Mouse (Mus musculus) cerebellum, adult 11-12 months (tissue): ENCODE data around the gene Rfx4.

Experiments used
- DNase-seq: peaks from one replicate; pipeline ENCODE4 v3.0.0; 2022

Rfx4 gene

GRCm38 (mm10) chr10:84913148-84913547, 157.3 kb downstream of the Rfx4 start:
- no peak for DNase-seq

- DNase-seq, result no peak
These were observed 159.6 kb downstream of the Rfx4 start for GRCm38 (mm10) chr10:84915476-84915875.

- peak; percentile 96 for DNase-seq
These were observed 161.2 kb downstream of the Rfx4 start, which contains the start of gene Ric8b for GRCm38 (mm10) chr10:84916810-84917730. Gene Ric8b, plus strand, starts transcription at chr10:84917616.

GRCm38 (mm10) chr10:84917731-84918095, 161.9 kb downstream of the Rfx4 start:
- DNase-seq, result no peak

- DNase-seq, result no peak
These were observed 170.5 kb downstream of the Rfx4 start for GRCm38 (mm10) chr10:84926336-84926735.

- no peak for DNase-seq
These were observed 171.0 kb downstream of the Rfx4 start for GRCm38 (mm10) chr10:84926885-84927284.

- no peak for DNase-seq
These were observed 172.6 kb downstream of the Rfx4 start for GRCm38 (mm10) chr10:84928465-84928864.

GRCm38 (mm10) chr10:84935553-84936209, 179.8 kb downstream of the Rfx4 start:
- no peak for DNase-seq

- no peak for DNase-seq
These were observed 181.1 kb downstream of the Rfx4 start for GRCm38 (mm10) chr10:84936832-84937515.

GRCm38 (mm10) chr10:84938094-84938820, 182.4 kb downstream of the Rfx4 start:
- no peak for DNase-seq

GRCm38 (mm10) chr10:84938886-84939285, 183.0 kb downstream of the Rfx4 start:
- no peak for DNase-seq

- no peak for DNase-seq
These were observed 184.5 kb downstream of the Rfx4 start for GRCm38 (mm10) chr10:84940356-84940755.

GRCm38 (mm10) chr10:84945692-84946091, 189.8 kb downstream of the Rfx4 start:
- DNase-seq, result no peak

GRCm38 (mm10) chr10:84948970-84949683, 193.3 kb downstream of the Rfx4 start:
- no peak for DNase-seq

- DNase-seq, result no peak
These were observed 193.8 kb downstream of the Rfx4 start for GRCm38 (mm10) chr10:84949684-84950010.

GRCm38 (mm10) chr10:84950384-84950783, 194.5 kb downstream of the Rfx4 start:
- no peak for DNase-seq

GRCm38 (mm10) chr10:84954236-84954635, 198.4 kb downstream of the Rfx4 start:
- no peak for DNase-seq
